Mouse (Mus musculus) limb, embryonic 15.5 days (tissue): ENCODE data around the gene Actr10. TPM values are rescaled to one million over a fixed set of nuclear protein-coding genes. Genes with fewer than 3 reads are reported as not detected.

Experiments
- ATAC-seq: fragments of 200-750 bp; cut with Nextera tagmentation; 2 replicates; pipeline ENCODE4 v1.8.0; 2017; ENCODE audit warnings: low read depth, moderate TSS enrichment; ENCODE audit not compliant: insufficient number of reproducible peaks, low FRiP score, low TSS enrichment
- H3K27ac ChIP-seq: fragments of 300-500 bp; sonication (generic); 2 replicates; pipeline ENCODE4 v1.5.1; 2015; ENCODE audit warnings: moderate library complexity, mild to moderate bottlenecking, inconsistent platforms
- H3K27me3 ChIP-seq: fragments of 300-500 bp; sonication (generic); 2 replicates; pipeline ENCODE4 v1.6.1; 2015; ENCODE audit warnings: inconsistent platforms
- H3K36me3 ChIP-seq: fragments of 300-500 bp; sonication (generic); 2 replicates; pipeline ENCODE4 v1.6.1; 2015; ENCODE audit warnings: inconsistent platforms
- H3K4me1 ChIP-seq: fragments of 300-500 bp; sonication (generic); 2 replicates; pipeline ENCODE4 v1.6.1; 2015; ENCODE audit warnings: inconsistent platforms
- H3K4me2 ChIP-seq: fragments of 300-500 bp; sonication (generic); 2 replicates; pipeline ENCODE4 v1.6.1; 2015; ENCODE audit warnings: mild to moderate bottlenecking, inconsistent platforms
- H3K4me3 ChIP-seq: fragments of 300-500 bp; sonication (generic); 2 replicates; pipeline ENCODE4 v1.5.1; 2015; ENCODE audit warnings: mild to moderate bottlenecking, inconsistent platforms
- H3K9ac ChIP-seq: fragments of 300-500 bp; sonication (generic); 2 replicates; pipeline ENCODE4 v1.6.1; 2015; ENCODE audit warnings: inconsistent platforms
- H3K9me3 ChIP-seq: fragments of 300-500 bp; sonication (generic); 2 replicates; pipeline ENCODE4 v1.6.1; 2016; ENCODE audit warnings: inconsistent platforms
- WGBS: fragments of 180-500 bp; shearing (Covaris S2); methylation state at CpG from one replicate; pipeline ENCODE4 v1.1.7; 2015; 5-methylcytosine and 5-hydroxymethylcytosine counted together
- polyA plus RNA-seq: library from polyadenylated mRNA; unstranded; fragments of >200 nt; fragmentation: Nextera tagmentation; extraction: Ambion mirVana; gene quantifications from 2 replicates; pipeline ENCODE4 v1.2.1, GENCODE M21; 2015

The Actr10 gene
- 229 and 230 TPM in 2 replicates for polyA plus RNA-seq

- H3K27ac ChIP-seq, result peak within 1 kb of the TSS; percentile 93
- peak; percentile 96 for ATAC-seq
- H3K4me3 ChIP-seq, result peak within 1 kb of the TSS; percentile 58
- peaks cover 12% of the 10 kb centered on the region for H3K36me3 ChIP-seq
- peak within 1 kb of the TSS; percentile 55 for H3K4me2 ChIP-seq
- no peaks in the 10 kb centered on the region for H3K9me3 ChIP-seq
- no peaks in the 10 kb centered on the region for H3K27me3 ChIP-seq
- H3K4me1 ChIP-seq, result no peaks in the 10 kb centered on the region; the same call in 1 of the 2 replicates
- H3K9ac ChIP-seq, result peak within 1 kb of the TSS; percentile 83
- under 1% methylated on average over 58 of the region's 59 CpGs for WGBS
These were observed at the start of gene Actr10 for GRCm38 (mm10) chr12:70937571-70938384. TSS of gene Actr10 (plus strand) at chr12:70937857.

GRCm38 (mm10) chr12:70890405-70890804 is 47.3 kb upstream of the Actr10 start:
- Histone ChIP-seq H3K4me2 (no peak overlapping the region), H3K27ac (no peak overlapping the region), H3K4me3 (no peak overlapping the region), H3K4me1 (no peaks in the 10 kb centered on the region), H3K9me3 (no peaks in the 10 kb centered on the region), H3K36me3 (peaks cover 87% of the 10 kb centered on the region), H3K9ac (no peak overlapping the region), H3K27me3 (no peaks in the 10 kb centered on the region)
- no peak for ATAC-seq
- 81% methylated on average over 5 of the region's 5 CpGs for WGBS

GRCm38 (mm10) chr12:70890874-70891470 is 46.7 kb upstream of the Actr10 start:
- Histone ChIP-seq H3K27me3 (no peaks in the 10 kb centered on the region), H3K36me3 (peaks cover 85% of the 10 kb centered on the region)
- 93% methylated on average over 8 of the region's 8 CpGs for WGBS

GRCm38 (mm10) chr12:70895275-70895674 is 42.4 kb upstream of the Actr10 start:
- WGBS, result 87% methylated on average over 7 of the region's 7 CpGs
- no peak for ATAC-seq
- H3K27ac ChIP-seq, result no peak overlapping the region
- no peak overlapping the region for H3K4me3 ChIP-seq
- H3K9ac ChIP-seq, result no peak overlapping the region
- H3K27me3 ChIP-seq, result no peaks in the 10 kb centered on the region
- no peak overlapping the region for H3K4me2 ChIP-seq
- H3K36me3 ChIP-seq, result peaks cover 88% of the 10 kb centered on the region
- no peaks in the 10 kb centered on the region for H3K4me1 ChIP-seq
- H3K9me3 ChIP-seq, result no peaks in the 10 kb centered on the region

More at GRCm38 (mm10) chr12:70890874-70891470, 46.7 kb upstream of the Actr10 start:
- no peak overlapping the region for H3K27ac ChIP-seq
- no peak overlapping the region for H3K4me2 ChIP-seq
- no peak for ATAC-seq
- H3K9me3 ChIP-seq, result no peaks in the 10 kb centered on the region
- no peak overlapping the region for H3K9ac ChIP-seq
- H3K4me3 ChIP-seq, result no peak overlapping the region
- no peaks in the 10 kb centered on the region for H3K4me1 ChIP-seq

- no peak overlapping the region for H3K27ac ChIP-seq
- 73% methylated on average over 10 of the region's 10 CpGs for WGBS
- no peak overlapping the region for H3K9ac ChIP-seq
- no peaks in the 10 kb centered on the region for H3K27me3 ChIP-seq
- H3K4me3 ChIP-seq, result no peak overlapping the region
- H3K4me2 ChIP-seq, result no peak overlapping the region
- no peaks in the 10 kb centered on the region for H3K9me3 ChIP-seq
- peaks cover 80% of the 10 kb centered on the region for H3K36me3 ChIP-seq
- H3K4me1 ChIP-seq, result no peaks in the 10 kb centered on the region
- no peak for ATAC-seq
These were observed 41.6 kb upstream of the Actr10 start for GRCm38 (mm10) chr12:70896068-70896467.

- no peaks in the 10 kb centered on the region for H3K27me3 ChIP-seq
- H3K4me1 ChIP-seq, result no peaks in the 10 kb centered on the region
- ATAC-seq, result no peak
- no peaks in the 10 kb centered on the region for H3K9me3 ChIP-seq
- no peak overlapping the region for H3K27ac ChIP-seq
- WGBS, result 79% methylated on average over 8 of the region's 8 CpGs
- no peak overlapping the region for H3K9ac ChIP-seq
- H3K4me3 ChIP-seq, result no peak overlapping the region
- no peak overlapping the region for H3K4me2 ChIP-seq
- peaks cover 78% of the 10 kb centered on the region for H3K36me3 ChIP-seq
These were observed 40.2 kb upstream of the Actr10 start for GRCm38 (mm10) chr12:70897434-70897833.

- no peak overlapping the region for H3K9ac ChIP-seq
- no peak for ATAC-seq
- H3K4me2 ChIP-seq, result no peak overlapping the region
- no peak overlapping the region for H3K4me3 ChIP-seq
- no peaks in the 10 kb centered on the region for H3K4me1 ChIP-seq
- no peaks in the 10 kb centered on the region for H3K27me3 ChIP-seq
- no peak overlapping the region for H3K27ac ChIP-seq
- peaks cover 79% of the 10 kb centered on the region for H3K36me3 ChIP-seq
- H3K9me3 ChIP-seq, result no peaks in the 10 kb centered on the region
- WGBS, result 85% methylated on average over 8 of the region's 8 CpGs
These were observed 39.2 kb upstream of the Actr10 start for GRCm38 (mm10) chr12:70898450-70898849.

- no peak overlapping the region for H3K4me2 ChIP-seq
- no peaks in the 10 kb centered on the region for H3K9me3 ChIP-seq
- no peak for ATAC-seq
- no peak overlapping the region for H3K9ac ChIP-seq
- H3K27ac ChIP-seq, result no peak overlapping the region
- no peak overlapping the region for H3K4me3 ChIP-seq
- WGBS, result 92% methylated on average over 10 of the region's 10 CpGs
- peaks cover 36% of the 10 kb centered on the region for H3K36me3 ChIP-seq
- peaks cover 10% of the 10 kb centered on the region for H3K4me1 ChIP-seq
- H3K27me3 ChIP-seq, result no peaks in the 10 kb centered on the region
These were observed 33.2 kb upstream of the Actr10 start for GRCm38 (mm10) chr12:70904471-70904870.

GRCm38 (mm10) chr12:70906867-70907266 is 30.8 kb upstream of the Actr10 start:
- H3K27ac ChIP-seq, result peak overlapping the region; percentile 88
- WGBS, result 39% methylated on average over 9 of the region's 9 CpGs
- H3K4me2 ChIP-seq, result no peak overlapping the region

GRCm38 (mm10) chr12:70907651-70908050 is 30.0 kb upstream of the Actr10 start:
- Histone ChIP-seq H3K27ac (no peak overlapping the region), H3K4me2 (no peak overlapping the region), H3K4me3 (no peak overlapping the region), H3K9ac (no peak overlapping the region), H3K4me1 (peaks cover 24% of the 10 kb centered on the region), H3K36me3 (peaks cover 19% of the 10 kb centered on the region), H3K27me3 (no peaks in the 10 kb centered on the region), H3K9me3 (no peaks in the 10 kb centered on the region)
- ATAC-seq, result no peak
- WGBS, result 57% methylated on average over 11 of the region's 11 CpGs

More at GRCm38 (mm10) chr12:70906867-70907266, 30.8 kb upstream of the Actr10 start:
- Histone ChIP-seq H3K36me3 (peaks cover 25% of the 10 kb centered on the region), H3K9ac (no peak overlapping the region), H3K4me3 (no peak overlapping the region), H3K27me3 (no peaks in the 10 kb centered on the region), H3K9me3 (no peaks in the 10 kb centered on the region), H3K4me1 (peaks cover 24% of the 10 kb centered on the region)
- ATAC-seq, result no peak

- H3K36me3 ChIP-seq, result peaks cover 15% of the 10 kb centered on the region
- peaks cover 24% of the 10 kb centered on the region for H3K4me1 ChIP-seq
- no peak for ATAC-seq
- no peak overlapping the region for H3K4me3 ChIP-seq
- H3K9ac ChIP-seq, result no peak overlapping the region
- no peaks in the 10 kb centered on the region for H3K27me3 ChIP-seq
- WGBS, result 44% methylated on average over 4 of the region's 4 CpGs
- no peak overlapping the region for H3K4me2 ChIP-seq
- no peak overlapping the region for H3K27ac ChIP-seq
- no peaks in the 10 kb centered on the region for H3K9me3 ChIP-seq
These were observed 29.6 kb upstream of the Actr10 start for GRCm38 (mm10) chr12:70908076-70908475.

- ATAC-seq, result peak; percentile 42; the same call in 1 of the 2 replicates
- H3K27ac ChIP-seq, result peak overlapping the region; percentile 48; the same call in 1 of the 2 replicates
- no peaks in the 10 kb centered on the region for H3K27me3 ChIP-seq
These were observed 27.4 kb upstream of the Actr10 start for GRCm38 (mm10) chr12:70910241-70910720.

More at GRCm38 (mm10) chr12:70910241-70910720, 27.4 kb upstream of the Actr10 start:
- Histone ChIP-seq H3K36me3 (no peaks in the 10 kb centered on the region), H3K4me1 (peaks cover 24% of the 10 kb centered on the region), H3K9me3 (no peaks in the 10 kb centered on the region), H3K4me3 (no peak overlapping the region), H3K4me2 (no peak overlapping the region), H3K9ac (no peak overlapping the region)
- 12% methylated on average over 9 of the region's 9 CpGs for WGBS
